Mouse (Mus musculus) hindbrain, embryonic 12.5 days (tissue): ENCODE data around the gene Smtn. TPM values are rescaled to one million over a fixed set of nuclear protein-coding genes. Genes with fewer than 3 reads are reported as not detected.

ENCODE experiments used
- ATAC-seq: fragments of 200-750 bp; cut with Nextera tagmentation; 2 replicates; pipeline ENCODE4 v1.8.0; 2017; ENCODE audit warnings: moderate TSS enrichment; ENCODE audit not compliant: low FRiP score
- H3K27ac ChIP-seq: fragments of 300-500 bp; sonication (generic); 2 replicates; pipeline ENCODE4 v1.5.1; 2016; ENCODE audit warnings: mild to moderate bottlenecking
- H3K27me3 ChIP-seq: fragments of 300-500 bp; sonication (generic); 2 replicates; pipeline ENCODE4 v1.6.1; 2016; ENCODE audit warnings: mild to moderate bottlenecking
- H3K36me3 ChIP-seq: fragments of 300-500 bp; sonication (generic); 2 replicates; pipeline ENCODE4 v1.6.1; 2016; ENCODE audit warnings: mild to moderate bottlenecking
- H3K4me1 ChIP-seq: fragments of 300-500 bp; sonication (generic); 2 replicates; pipeline ENCODE4 v1.6.1; 2016
- H3K4me2 ChIP-seq: fragments of 300-500 bp; sonication (generic); replicated peaks from 2 replicates; pipeline ENCODE4 v1.6.1; 2016; ENCODE audit warnings: mild to moderate bottlenecking
- H3K4me3 ChIP-seq: fragments of 300-500 bp; sonication (generic); 2 replicates; pipeline ENCODE4 v1.5.1; 2016; ENCODE audit warnings: mild to moderate bottlenecking
- H3K9ac ChIP-seq: fragments of 300-500 bp; sonication (generic); 2 replicates; pipeline ENCODE4 v1.6.1; 2016; ENCODE audit warnings: mild to moderate bottlenecking, moderate library complexity
- H3K9me3 ChIP-seq: fragments of 300-500 bp; sonication (generic); replicated peaks from 2 replicates; pipeline ENCODE4 v1.6.1; 2016; ENCODE audit warnings: mild to moderate bottlenecking
- WGBS: fragments of 180-500 bp; shearing (Covaris S2); methylation state at CpG from one replicate; pipeline ENCODE4 v1.1.7; 2016; 5-methylcytosine and 5-hydroxymethylcytosine counted together
- polyA plus RNA-seq: library from polyadenylated mRNA; unstranded; fragments of >200 nt; fragmentation: Nextera tagmentation; extraction: Ambion mirVana; gene quantifications from 2 replicates; pipeline ENCODE4 v1.2.1, GENCODE M21; 2016

The Smtn gene
- 42.2 TPM in 2 replicates for polyA plus RNA-seq

GRCm38 (mm10) chr11:3540451-3541085 is at the start of gene Smtn:
TSS of gene Smtn (minus strand) at chr11:3540612.
- Histone ChIP-seq H3K36me3 (no peaks in the 10 kb centered on the region), H3K27me3 (no peaks in the 10 kb centered on the region), H3K9me3 (0 out of 2 replicates have a peak, but pooled peaks cover 4% of the 10 kb centered on the region), H3K27ac (no peak within 1 kb of the TSS), H3K9ac (0 out of 2 replicates have a peak within 1 kb of the TSS, but pooled peaks have one; percentile 8), H3K4me2 (peak within 1 kb of the TSS; percentile 59), H3K4me1 (peaks cover 27% of the 10 kb centered on the region), H3K4me3 (peak within 1 kb of the TSS; percentile 53)
- no peak for ATAC-seq
- 93% methylated on average over 23 of the region's 23 CpGs for WGBS

GRCm38 (mm10) chr11:3588036-3588672 is 47.7 kb upstream of the Smtn start:
- Histone ChIP-seq H3K36me3 (no peaks in the 10 kb centered on the region), H3K27ac (no peak overlapping the region), H3K27me3 (no peaks in the 10 kb centered on the region), H3K9me3 (no peaks in the 10 kb centered on the region), H3K9ac (no peak overlapping the region), H3K4me1 (no peaks in the 10 kb centered on the region), H3K4me3 (no peak overlapping the region), H3K4me2 (no peak overlapping the region)
- ATAC-seq, result no peak
- WGBS, result 83% methylated on average over 11 of the region's 11 CpGs

- no peak overlapping the region for H3K4me3 ChIP-seq
Measured at GRCm38 (mm10) chr11:3587350-3587749, 46.9 kb upstream of the Smtn start.

GRCm38 (mm10) chr11:3585983-3586618 is 45.7 kb upstream of the Smtn start:
- no peak overlapping the region for H3K9ac ChIP-seq
- no peak for ATAC-seq
- WGBS, result 74% methylated on average over 6 of the region's 6 CpGs
- H3K36me3 ChIP-seq, result no peaks in the 10 kb centered on the region
- H3K27me3 ChIP-seq, result no peaks in the 10 kb centered on the region
- H3K9me3 ChIP-seq, result no peaks in the 10 kb centered on the region
- H3K27ac ChIP-seq, result no peak overlapping the region
- no peak overlapping the region for H3K4me3 ChIP-seq
- H3K4me1 ChIP-seq, result no peaks in the 10 kb centered on the region
- no peak overlapping the region for H3K4me2 ChIP-seq

More at GRCm38 (mm10) chr11:3587350-3587749, 46.9 kb upstream of the Smtn start:
- no peaks in the 10 kb centered on the region for H3K36me3 ChIP-seq
- no peaks in the 10 kb centered on the region for H3K27me3 ChIP-seq
- 35% methylated on average over 4 of the region's 4 CpGs for WGBS
- H3K27ac ChIP-seq, result no peak overlapping the region
- H3K4me2 ChIP-seq, result no peak overlapping the region
- H3K9me3 ChIP-seq, result no peaks in the 10 kb centered on the region
- H3K9ac ChIP-seq, result no peak overlapping the region
- ATAC-seq, result no peak
- H3K4me1 ChIP-seq, result no peaks in the 10 kb centered on the region

GRCm38 (mm10) chr11:3583127-3583526 is 42.7 kb upstream of the Smtn start:
- H3K27ac ChIP-seq, result no peak overlapping the region
- no peaks in the 10 kb centered on the region for H3K4me1 ChIP-seq
- H3K4me3 ChIP-seq, result no peak overlapping the region
- H3K36me3 ChIP-seq, result no peaks in the 10 kb centered on the region
- no peak for ATAC-seq
- H3K4me2 ChIP-seq, result no peak overlapping the region
- 80% methylated on average over 5 of the region's 5 CpGs for WGBS
- H3K27me3 ChIP-seq, result no peaks in the 10 kb centered on the region
- no peak overlapping the region for H3K9ac ChIP-seq
- no peaks in the 10 kb centered on the region for H3K9me3 ChIP-seq

- H3K27me3 ChIP-seq, result no peaks in the 10 kb centered on the region
Measured at GRCm38 (mm10) chr11:3581908-3582307, 41.5 kb upstream of the Smtn start.

GRCm38 (mm10) chr11:3580306-3581084 is 40.1 kb upstream of the Smtn start:
- H3K27me3 ChIP-seq, result no peaks in the 10 kb centered on the region
- WGBS, result 71% methylated on average over 7 of the region's 7 CpGs
- H3K9me3 ChIP-seq, result no peaks in the 10 kb centered on the region
- H3K9ac ChIP-seq, result no peak overlapping the region
- no peaks in the 10 kb centered on the region for H3K4me1 ChIP-seq
- no peaks in the 10 kb centered on the region for H3K36me3 ChIP-seq
- no peak overlapping the region for H3K27ac ChIP-seq
- no peak for ATAC-seq
- no peak overlapping the region for H3K4me2 ChIP-seq
- no peak overlapping the region for H3K4me3 ChIP-seq

More at GRCm38 (mm10) chr11:3581908-3582307, 41.5 kb upstream of the Smtn start:
- Histone ChIP-seq H3K4me3 (no peak overlapping the region), H3K36me3 (no peaks in the 10 kb centered on the region), H3K27ac (no peak overlapping the region), H3K9me3 (no peaks in the 10 kb centered on the region), H3K9ac (no peak overlapping the region), H3K4me1 (no peaks in the 10 kb centered on the region), H3K4me2 (no peak overlapping the region)
- no peak for ATAC-seq
- 96% methylated on average over 4 of the region's 4 CpGs for WGBS

GRCm38 (mm10) chr11:3578050-3578725 is 37.8 kb upstream of the Smtn start:
- no peak overlapping the region for H3K9ac ChIP-seq
- H3K4me2 ChIP-seq, result no peak overlapping the region
- 85% methylated on average over 10 of the region's 10 CpGs for WGBS
- H3K9me3 ChIP-seq, result no peaks in the 10 kb centered on the region
- H3K36me3 ChIP-seq, result no peaks in the 10 kb centered on the region
- no peak overlapping the region for H3K4me3 ChIP-seq
- H3K27ac ChIP-seq, result no peak overlapping the region
- peaks cover 1% of the 10 kb centered on the region; the same call in 1 of the 2 replicates for H3K4me1 ChIP-seq
- no peak for ATAC-seq
- no peaks in the 10 kb centered on the region for H3K27me3 ChIP-seq

GRCm38 (mm10) chr11:3575238-3575637 is 34.8 kb upstream of the Smtn start:
- no peak overlapping the region for H3K27ac ChIP-seq
- H3K27me3 ChIP-seq, result no peaks in the 10 kb centered on the region
- no peak overlapping the region for H3K9ac ChIP-seq
- no peak for ATAC-seq
- WGBS, result 52% methylated on average over 3 of the region's 3 CpGs
- peaks cover 4% of the 10 kb centered on the region; the same call in 1 of the 2 replicates for H3K4me1 ChIP-seq
- H3K9me3 ChIP-seq, result no peaks in the 10 kb centered on the region
- H3K4me2 ChIP-seq, result no peak overlapping the region
- H3K36me3 ChIP-seq, result no peaks in the 10 kb centered on the region
- no peak overlapping the region for H3K4me3 ChIP-seq

- no peak for ATAC-seq
- H3K4me2 ChIP-seq, result no peak overlapping the region
- H3K27me3 ChIP-seq, result no peaks in the 10 kb centered on the region
- H3K9ac ChIP-seq, result no peak overlapping the region
- WGBS, result 14% methylated on average over 9 of the region's 9 CpGs
- H3K4me3 ChIP-seq, result no peak overlapping the region
- peaks cover 4% of the 10 kb centered on the region; the same call in 1 of the 2 replicates for H3K4me1 ChIP-seq
- H3K9me3 ChIP-seq, result no peaks in the 10 kb centered on the region
- peak overlapping the region; percentile 14; the same call in 1 of the 2 replicates for H3K27ac ChIP-seq
- no peaks in the 10 kb centered on the region for H3K36me3 ChIP-seq
Measured at GRCm38 (mm10) chr11:3573092-3573491, 32.7 kb upstream of the Smtn start.

GRCm38 (mm10) chr11:3572181-3572580 is 31.8 kb upstream of the Smtn start:
- Histone ChIP-seq H3K27me3 (no peaks in the 10 kb centered on the region), H3K9ac (no peak overlapping the region), H3K4me3 (no peak overlapping the region), H3K9me3 (no peaks in the 10 kb centered on the region), H3K36me3 (no peaks in the 10 kb centered on the region), H3K27ac (no peak overlapping the region), H3K4me2 (no peak overlapping the region), H3K4me1 (peaks cover 4% of the 10 kb centered on the region; the same call in 1 of the 2 replicates)
- ATAC-seq, result no peak
- 83% methylated on average over 6 of the region's 6 CpGs for WGBS
